ENCODE assay signal across 8 mouse cellular contexts in the genomic region with DNA sequence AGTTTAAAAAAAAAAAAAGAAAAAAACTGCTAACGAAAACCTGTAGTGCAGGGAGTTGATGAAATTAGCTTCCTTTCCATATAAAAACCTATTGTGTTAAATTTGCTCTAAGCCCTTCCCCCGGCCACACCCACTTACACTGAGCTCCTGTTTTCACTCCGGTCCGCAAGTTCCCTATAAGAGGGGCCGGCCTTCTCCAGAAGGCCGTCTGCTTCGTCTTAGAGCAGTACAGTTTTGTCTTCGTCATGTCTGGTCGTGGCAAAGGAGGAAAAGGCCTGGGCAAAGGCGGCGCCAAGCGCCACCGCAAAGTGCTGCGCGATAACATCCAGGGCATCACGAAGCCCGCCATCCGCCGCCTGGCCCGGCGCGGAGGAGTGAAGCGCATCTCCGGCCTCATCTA. TPM values are rescaled to one million over a fixed set of nuclear protein-coding genes. Genes with fewer than 3 reads are reported as not detected.
DNase-seq lines count a peak whose midpoint lies in the region; ATAC-seq and TF ChIP-seq lines count a peak whose summit lies in the region.
"Not testable (repeated sequence)": the region's sequence is repeated elsewhere in the genome, so short reads cannot be mapped to it uniquely, and the experiment has no call there.

TSS of gene Hist1h4m (plus strand) at position 208 of the 400 bp plus-strand sequence.

- H3K4me1 ChIP-seq in intestine, embryonic 16.5 days (ENCODE audit: control insufficient read depth, insufficient read depth, low read length); lung, embryonic 15.5 days; neural tube, embryonic 13.5 days (replicated peaks); thymus, adult 2 months (replicated peaks; ENCODE audit: control insufficient read depth, insufficient read depth, low read length): not testable (repeated sequence)

- not testable (repeated sequence) for TF ChIP-seq CTCF in left cerebral cortex, adult 2 months (IDR thresholded peaks at IDR 0.05); thymus, adult 2 months (IDR thresholded peaks at IDR 0.05; ENCODE audit: borderline replicate concordance, control insufficient read depth, extremely low read depth, insufficient read depth, low read length, poor library complexity)

- intact Hi-C loops in left cerebral cortex, adult 2 months (cut with DNase I) = not testable (repeated sequence)

- H3K9ac ChIP-seq in intestine, embryonic 16.5 days (ENCODE audit: low read depth, low read length); lung, embryonic 15.5 days; neural tube, embryonic 13.5 days: not testable (repeated sequence)

- H3K4me2 ChIP-seq in intestine, embryonic 16.5 days (ENCODE audit: low read depth, low read length) = not testable (repeated sequence)
- peak within 1 kb of the TSS; percentile 45 for H3K4me2 ChIP-seq in lung, embryonic 15.5 days
- H3K4me2 ChIP-seq in neural tube, embryonic 13.5 days = peak within 1 kb of the TSS; percentile 50

- peak; percentile 38 for DNase-seq in adrenal gland, postnatal 25 days
- peak; percentile 45 to 64 for DNase-seq in heart, adult 9 months (ENCODE audit: low spot score in 2 of 2)
- DNase-seq in left cerebral cortex, adult 2 months (ENCODE audit: extremely low spot score in 1 of 2, low spot score in 2 of 2) = peak; percentile 40 to 49
- peak; percentile 62 for DNase-seq in thymus, adult 2 months

- not testable (repeated sequence) for H3K4me3 ChIP-seq in intestine, embryonic 16.5 days (ENCODE audit: low read length); left cerebral cortex, adult 2 months
- peak within 1 kb of the TSS; percentile 22; the same call in 1 of the 2 replicates for H3K4me3 ChIP-seq in lung, embryonic 15.5 days
- peak within 1 kb of the TSS; percentile 21 for H3K4me3 ChIP-seq in neural tube, embryonic 13.5 days
- peak within 1 kb of the TSS; percentile 31 for H3K4me3 ChIP-seq in thymus, adult 2 months (ENCODE audit: control insufficient read depth, insufficient read depth, low read length)

- not testable (repeated sequence) for H3K27ac ChIP-seq in intestine, embryonic 16.5 days (ENCODE audit: low read length); left cerebral cortex, adult 2 months; neural tube, embryonic 13.5 days (replicated peaks)
- peak within 1 kb of the TSS; percentile 71 for H3K27ac ChIP-seq in lung, embryonic 15.5 days
- peak within 1 kb of the TSS; percentile 71 for H3K27ac ChIP-seq in thymus, adult 2 months (ENCODE audit: control insufficient read depth, insufficient read depth, low read length)

- TF ChIP-seq POLR2A in thymus, adult 2 months (IDR thresholded peaks at IDR 0.05; ENCODE audit: control insufficient read depth, extremely low read depth, insufficient read depth, low read length, poor library complexity) = not testable (repeated sequence)

- H3K36me3 ChIP-seq in intestine, embryonic 16.5 days (ENCODE audit: control insufficient read depth, insufficient read depth, low read length); lung, embryonic 15.5 days; neural tube, embryonic 13.5 days; thymus, adult 2 months (ENCODE audit: control insufficient read depth, insufficient read depth, low read length): not testable (repeated sequence)

- ATAC-seq in erythroid progenitor cell, adult 5-6 weeks (replicated peaks; ENCODE audit: low FRiP score, poor library complexity, severe bottlenecking) = peak; percentile 52
- peak; percentile 47 for ATAC-seq in intestine, embryonic 16.5 days
- peak; percentile 64; the same call in 1 of the 2 replicates for ATAC-seq in lung, embryonic 15.5 days (ENCODE audit: borderline replicate concordance, extremely low read depth, low FRiP score, low TSS enrichment)
- ATAC-seq in neural tube, embryonic 13.5 days (ENCODE audit: low read depth) = peak; percentile 34; the same call in 1 of the 2 replicates

- H3K9me3 ChIP-seq in intestine, embryonic 16.5 days (ENCODE audit: control insufficient read depth, low read length); lung, embryonic 15.5 days; neural tube, embryonic 13.5 days: not testable (repeated sequence)

- WGBS in intestine, embryonic 16.5 days = no CpG with 5 or more reads among the region's 24 CpGs
- no CpG with 5 or more reads among the region's 24 CpGs for WGBS in lung, embryonic 15.5 days
- WGBS in neural tube, embryonic 13.5 days = no CpG with 5 or more reads among the region's 24 CpGs
- no CpG with 5 or more reads among the region's 24 CpGs for whole genome bisulfite sequencing in thymus, adult 2 months

- H3K27me3 ChIP-seq in intestine, embryonic 16.5 days (replicated peaks; ENCODE audit: control insufficient read depth, insufficient read depth, low read length); lung, embryonic 15.5 days; neural tube, embryonic 13.5 days; thymus, adult 2 months (ENCODE audit: control insufficient read depth, insufficient read depth, low read length): not testable (repeated sequence)

RNA-seq across cellular contexts. Expression of gene Hist1h4m, which starts in this region (rescaled TPM):
- total RNA-seq in adrenal gland, postnatal 25 days (2021) = 279 and 356 TPM in 2 replicates
- 328 and 512 TPM in 2 replicates for total RNA-seq in erythroid progenitor cell, adult 5-6 weeks (2015; ENCODE audit: low replicate concordance)
- 4,244 and 7,239 TPM in 2 replicates for total RNA-seq in erythroid progenitor cell, adult 5-6 weeks (2017; ENCODE audit: low replicate concordance)
- 1.0 TPM in 1 of 2 replicates, not detected in the other for polyA plus RNA-seq in intestine, embryonic 16.5 days (2015; fragmentation: Nextera tagmentation; extraction: Ambion mirVana)
- total RNA-seq in left cerebral cortex, adult 2 months (2021) = 100 to 1,000 TPM; 200 to 276 TPM
- not detected in 2 replicates for polyA plus RNA-seq in lung, embryonic 15.5 days (2015; fragmentation: Nextera tagmentation; extraction: Ambion mirVana)
- polyA plus RNA-seq in neural tube, embryonic 13.5 days (2015; fragmentation: Nextera tagmentation; extraction: Ambion mirVana) = not detected in 2 replicates
- polyA plus RNA-seq in thymus, adult 2 months (2012; rRNA removed) = not detected in 2 replicates

Comparison
In these comparisons a context has a peak if more than half of its experiments do, and no peak if none do; other contexts are left out.
1. Peak in ATAC-seq, H3K4me3 ChIP-seq, H3K27ac ChIP-seq and H3K4me2 ChIP-seq in lung, embryonic 15.5 days; RNA of the gene not detected or under 1 TPM.
2. Peak in ATAC-seq, H3K4me3 ChIP-seq and H3K4me2 ChIP-seq in neural tube, embryonic 13.5 days; RNA of the gene not detected or under 1 TPM.
3. Peak in DNase-seq, H3K4me3 ChIP-seq and H3K27ac ChIP-seq in thymus, adult 2 months; RNA of the gene not detected or under 1 TPM.